Mouse (Mus musculus): ENCODE measurements around the gene Tbce. TPM values are rescaled to one million over a fixed set of nuclear protein-coding genes. Genes with fewer than 3 reads are reported as not detected.

Tbce gene
- polyA plus RNA-seq, 1 experiment: 13.9 TPM

DNA sequence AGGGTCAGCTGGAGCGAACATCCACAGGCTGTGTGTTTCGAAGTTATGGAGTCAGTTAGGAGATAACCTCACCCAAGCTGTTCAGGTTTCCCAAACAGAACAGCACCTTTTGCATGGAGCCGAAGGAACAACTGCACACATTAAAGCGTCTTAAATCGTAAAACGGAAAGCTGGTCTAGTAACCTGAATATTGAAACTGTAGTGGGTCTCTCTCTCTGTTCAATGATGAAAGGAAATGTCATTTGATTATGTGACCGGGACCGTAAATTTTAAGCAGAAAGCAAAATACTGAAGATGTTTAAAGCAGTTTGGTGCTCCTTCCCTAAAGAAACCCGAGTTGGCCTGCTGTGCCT lies 25.6 kb upstream of the Tbce start:
- WGBS: 4% methylated on average over 9 of the region's 9 CpGs
- Histone ChIP-seq H3K4me3 (ENCODE audit: extremely low read depth, insufficient read depth, insufficient read length) (peak overlapping the region; percentile 98), H3K36me3 (ENCODE audit: control insufficient read depth, insufficient read depth, low read length) (peaks cover 3% of the 10 kb centered on the region; the same call in 1 of the 2 replicates), H3K4me1 (ENCODE audit: control insufficient read depth, insufficient read depth, insufficient read length) (peaks cover 6% of the 10 kb centered on the region), H3K27ac (ENCODE audit: insufficient read depth, low read length) (peak overlapping the region; percentile 97), H3K27me3 (ENCODE audit: control insufficient read depth, insufficient read depth, low read length) (no peaks in the 10 kb centered on the region)
- no peak for TF ChIP-seq POLR2A (IDR thresholded peaks at IDR 0.05; ENCODE audit: low read depth, low read length)
- no peak for TF ChIP-seq CTCF (IDR thresholded peaks at IDR 0.05; ENCODE audit: extremely low read depth, insufficient read depth, insufficient read length, insufficient replicate concordance)
- DNase-seq (ENCODE audit: low read depth in 1 of 2, low spot score in 2 of 2): no peak

DNA sequence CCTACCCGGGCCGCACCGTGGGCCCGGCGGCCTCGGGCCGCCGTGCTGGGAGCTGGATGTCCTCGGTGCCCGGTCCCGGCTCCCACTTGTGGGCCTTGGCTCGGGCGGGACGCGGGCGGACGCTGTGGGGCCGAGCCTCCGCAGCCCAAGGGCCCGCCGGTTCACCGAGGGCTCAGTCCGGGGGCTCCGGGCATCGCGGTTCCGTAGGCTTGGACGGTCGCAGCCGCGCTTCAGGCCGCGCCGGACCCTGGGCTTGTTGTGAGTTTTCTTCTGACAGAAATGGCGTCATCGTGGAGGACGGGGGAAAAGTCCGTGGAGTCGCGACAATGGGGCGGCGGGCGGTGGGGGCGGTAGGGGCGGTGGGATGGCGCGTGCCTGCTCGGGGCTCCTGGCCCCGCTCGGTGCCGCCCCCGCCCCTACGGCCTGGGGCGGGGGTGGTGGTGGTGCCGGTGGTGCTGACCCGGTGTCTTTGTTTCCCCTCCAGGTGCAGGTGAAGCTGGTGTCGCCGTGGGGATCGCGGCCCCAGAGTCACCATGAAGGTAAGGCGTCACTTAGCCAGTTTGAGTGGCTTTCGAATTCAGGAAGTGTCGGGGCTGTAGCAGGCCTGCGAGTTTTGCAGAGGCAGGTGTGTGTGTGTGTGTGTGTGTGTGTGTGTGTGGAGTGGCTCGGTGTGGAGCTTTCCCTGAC lies 25.0 kb upstream of the Tbce start:
- H3K27me3 ChIP-seq (ENCODE audit: control insufficient read depth, insufficient read depth, low read length): no peaks in the 10 kb centered on the region
- peak; percentile 30 to 61 for DNase-seq (ENCODE audit: low read depth in 1 of 2, low spot score in 2 of 2)
- WGBS: under 1% methylated on average over 63 of the region's 65 CpGs
- no peak for TF ChIP-seq POLR2A (IDR thresholded peaks at IDR 0.05; ENCODE audit: low read depth, low read length)
- no peak for TF ChIP-seq CTCF (IDR thresholded peaks at IDR 0.05; ENCODE audit: extremely low read depth, insufficient read depth, insufficient read length, insufficient replicate concordance)
- peaks cover 2% of the 10 kb centered on the region for H3K4me1 ChIP-seq (ENCODE audit: control insufficient read depth, insufficient read depth, insufficient read length)
- H3K4me3 ChIP-seq (ENCODE audit: extremely low read depth, insufficient read depth, insufficient read length): peak overlapping the region; percentile 98
- peaks cover 3% of the 10 kb centered on the region; the same call in 1 of the 2 replicates for H3K36me3 ChIP-seq (ENCODE audit: control insufficient read depth, insufficient read depth, low read length)
- H3K27ac ChIP-seq (ENCODE audit: insufficient read depth, low read length): peak overlapping the region; percentile 97

DNA sequence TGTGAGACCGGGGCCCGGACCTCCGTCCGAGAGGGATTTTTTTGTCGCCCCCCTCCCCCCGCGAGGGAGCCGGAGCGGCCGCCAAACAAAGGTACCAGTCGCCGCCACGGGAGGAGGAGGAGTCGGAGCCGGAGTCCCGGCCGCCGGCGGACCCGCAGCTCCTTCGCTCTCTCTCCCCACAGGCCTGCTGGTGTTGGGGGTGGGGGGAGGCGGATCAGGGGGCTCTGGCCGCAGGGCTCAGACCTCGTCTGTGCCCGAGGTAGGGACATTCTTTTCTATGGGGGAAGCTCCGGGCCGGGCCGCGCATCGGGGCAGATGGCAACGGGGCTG lies 24.5 kb upstream of the Tbce start:
- Histone ChIP-seq H3K36me3 (ENCODE audit: control insufficient read depth, insufficient read depth, low read length) (peaks cover 2% of the 10 kb centered on the region; the same call in 1 of the 2 replicates), H3K27me3 (ENCODE audit: control insufficient read depth, insufficient read depth, low read length) (no peaks in the 10 kb centered on the region), H3K27ac (ENCODE audit: insufficient read depth, low read length) (peak overlapping the region; percentile 97), H3K4me3 (ENCODE audit: extremely low read depth, insufficient read depth, insufficient read length) (peak overlapping the region; percentile 98), H3K4me1 (ENCODE audit: control insufficient read depth, insufficient read depth, insufficient read length) (peaks cover 2% of the 10 kb centered on the region)
- TF ChIP-seq CTCF (IDR thresholded peaks at IDR 0.05; ENCODE audit: extremely low read depth, insufficient read depth, insufficient read length, insufficient replicate concordance) (no peak), POLR2A (IDR thresholded peaks at IDR 0.05; ENCODE audit: low read depth, low read length) (no peak)
- WGBS: under 1% methylated on average over 29 of the region's 31 CpGs
- no peak for DNase-seq (ENCODE audit: low read depth in 1 of 2, low spot score in 2 of 2)

DNA sequence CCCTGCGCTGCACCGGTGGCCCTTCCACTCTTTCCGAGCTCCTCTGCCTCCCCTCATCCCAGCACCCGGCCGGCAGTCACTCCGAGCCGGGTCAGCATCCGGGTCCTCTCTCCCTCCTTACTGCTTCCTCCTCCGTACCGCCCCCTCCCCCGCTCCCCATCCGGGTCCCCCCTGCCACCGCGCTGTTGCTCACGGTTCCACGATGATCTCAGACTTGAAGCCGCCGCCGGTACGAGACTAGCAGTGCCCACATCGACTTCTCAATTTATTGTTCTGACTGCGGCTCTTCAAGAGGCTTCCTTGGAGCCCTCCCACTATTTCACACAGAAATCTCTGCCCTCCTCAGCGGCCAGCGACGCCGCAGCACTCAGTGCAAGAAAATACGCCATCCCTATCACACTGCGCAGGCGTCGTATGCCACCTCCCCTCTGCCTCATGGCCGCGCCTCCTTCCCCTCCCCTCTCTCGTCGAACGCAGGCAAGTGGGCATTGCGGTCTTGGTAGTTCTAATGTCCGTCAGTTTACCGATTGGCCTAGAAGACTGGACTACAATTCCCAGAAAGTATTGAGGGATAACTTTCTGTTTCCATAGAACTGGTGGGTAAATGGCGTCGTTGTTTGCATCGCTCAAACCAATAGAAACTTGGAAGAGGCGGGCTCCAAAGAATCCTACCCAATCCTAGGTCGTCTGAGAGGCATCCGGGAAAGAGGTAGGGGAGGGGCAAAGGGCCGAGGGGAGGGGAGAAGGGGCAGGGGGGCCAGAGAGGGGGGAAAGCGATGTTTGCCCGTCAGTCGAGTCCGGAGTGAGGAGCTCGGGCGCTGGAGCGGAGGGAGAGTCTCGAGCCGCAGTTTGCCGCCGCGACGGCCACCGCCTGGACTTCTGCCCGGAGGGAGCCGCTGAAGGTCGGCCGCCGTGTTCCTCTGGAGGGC lies 23.8 kb upstream of the Tbce start, which contains the start of the genes Arid4b and Ggps1:
Gene Arid4b, plus strand, starts transcription at position 220 of the 929 bp plus-strand sequence.
Gene Ggps1, minus strand, starts transcription at position 476 of the 929 bp plus-strand sequence.
- H3K4me1 ChIP-seq (ENCODE audit: control insufficient read depth, insufficient read depth, insufficient read length): peaks cover 2% of the 10 kb centered on the region
- under 1% methylated on average over 64 of the region's 64 CpGs for whole genome bisulfite sequencing
- TF ChIP-seq CTCF (IDR thresholded peaks at IDR 0.05; ENCODE audit: extremely low read depth, insufficient read depth, insufficient read length, insufficient replicate concordance) (no peak), POLR2A (IDR thresholded peaks at IDR 0.05; ENCODE audit: low read depth, low read length) (peak; percentile 87)

DNA sequence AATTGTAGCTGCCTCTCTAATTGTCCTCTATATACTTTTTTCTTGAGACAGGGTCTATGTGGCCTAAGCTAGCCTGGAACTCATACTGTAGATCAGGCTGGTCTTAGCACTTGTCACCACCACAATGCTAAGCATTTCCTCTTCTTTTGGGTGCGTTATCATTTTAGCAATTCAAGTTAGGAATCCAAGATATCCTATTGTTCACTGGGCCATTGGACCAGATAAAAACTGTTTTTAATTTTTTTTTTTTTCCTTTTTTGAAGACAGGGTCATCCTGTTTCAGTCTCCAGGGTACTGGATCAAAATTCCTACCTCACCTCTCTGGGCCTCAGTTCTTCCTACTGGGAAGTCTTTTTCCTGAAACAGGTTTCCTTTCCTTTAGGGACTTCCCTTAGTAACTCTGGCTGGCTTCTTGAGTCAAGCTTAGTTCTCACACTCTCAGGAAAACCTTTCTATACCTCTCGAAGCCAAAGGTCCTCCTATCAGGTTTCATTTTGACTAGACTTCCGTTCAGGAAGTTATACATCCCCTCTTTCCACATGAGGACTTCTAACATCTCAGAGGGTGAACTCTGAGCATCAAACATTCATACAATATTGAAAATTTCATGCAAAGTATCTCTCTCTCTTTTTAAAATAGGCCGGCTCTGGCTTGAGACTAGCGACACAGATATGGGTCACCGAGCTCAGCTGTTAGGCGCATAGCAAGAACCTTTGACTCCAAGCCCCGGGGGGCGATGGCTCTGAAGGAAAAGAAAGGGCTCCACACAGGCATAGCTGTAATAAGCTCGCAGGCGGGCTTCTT lies 23.0 kb upstream of the Tbce start:
- H3K36me3 ChIP-seq (ENCODE audit: control insufficient read depth, insufficient read depth, low read length): peaks cover 2% of the 10 kb centered on the region
- H3K4me1 ChIP-seq (ENCODE audit: control insufficient read depth, insufficient read depth, insufficient read length): peaks cover 2% of the 10 kb centered on the region
- H3K27me3 ChIP-seq (ENCODE audit: control insufficient read depth, insufficient read depth, low read length): no peaks in the 10 kb centered on the region
- WGBS: 1% methylated on average over 11 of the region's 11 CpGs
- TF ChIP-seq CTCF (IDR thresholded peaks at IDR 0.05; ENCODE audit: extremely low read depth, insufficient read depth, insufficient read length, insufficient replicate concordance) (no peak), POLR2A (IDR thresholded peaks at IDR 0.05; ENCODE audit: low read depth, low read length) (no peak)
- H3K4me3 ChIP-seq (ENCODE audit: extremely low read depth, insufficient read depth, insufficient read length): peak overlapping the region; percentile 88
- no peak for DNase-seq (ENCODE audit: low read depth in 1 of 2, low spot score in 2 of 2)
- H3K27ac ChIP-seq (ENCODE audit: insufficient read depth, low read length): peak overlapping the region; percentile 84

More for the DNA sequence above, 23.8 kb upstream of the Tbce start, which contains the start of the genes Arid4b and Ggps1:
- Histone ChIP-seq H3K4me3 (ENCODE audit: extremely low read depth, insufficient read depth, insufficient read length) (peak within 1 kb of the TSS; percentile 98), H3K27ac (ENCODE audit: insufficient read depth, low read length) (peak within 1 kb of the TSS; percentile 97), H3K36me3 (ENCODE audit: control insufficient read depth, insufficient read depth, low read length) (0 out of 2 replicates have a peak, but pooled peaks cover 1% of the 10 kb centered on the region), H3K27me3 (ENCODE audit: control insufficient read depth, insufficient read depth, low read length) (no peaks in the 10 kb centered on the region)
- peak; percentile 94 to 99 for DNase-seq (ENCODE audit: low read depth in 1 of 2, low spot score in 2 of 2)

DNA sequence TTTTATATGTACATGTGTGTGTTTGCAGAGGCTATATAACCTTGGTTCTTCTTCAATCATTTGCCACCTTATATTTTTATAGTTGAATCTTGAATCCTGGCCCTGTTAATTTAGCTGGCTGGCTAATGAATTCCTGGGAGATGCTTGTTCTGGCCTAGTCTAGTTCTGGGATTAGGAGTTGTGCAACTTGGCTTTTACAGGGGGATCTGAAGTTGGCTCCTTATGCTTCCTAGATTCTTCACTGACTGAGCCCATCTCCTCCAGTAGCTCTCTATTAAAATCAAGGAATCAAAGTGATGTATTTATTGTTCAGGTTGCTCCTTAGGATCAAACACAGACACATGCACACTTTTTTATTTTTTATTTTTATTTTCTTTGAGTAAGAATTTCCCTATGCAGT lies 20.1 kb upstream of the Tbce start:
- H3K36me3 ChIP-seq (ENCODE audit: control insufficient read depth, insufficient read depth, low read length): peaks cover 17% of the 10 kb centered on the region
- no peaks in the 10 kb centered on the region for H3K27me3 ChIP-seq (ENCODE audit: control insufficient read depth, insufficient read depth, low read length)
- no peaks in the 10 kb centered on the region; the same call in 1 of the 2 replicates for H3K4me1 ChIP-seq (ENCODE audit: control insufficient read depth, insufficient read depth, insufficient read length)
- H3K27ac ChIP-seq (ENCODE audit: insufficient read depth, low read length): no peak overlapping the region
- no peak overlapping the region for H3K4me3 ChIP-seq (ENCODE audit: extremely low read depth, insufficient read depth, insufficient read length)
- TF ChIP-seq CTCF (IDR thresholded peaks at IDR 0.05; ENCODE audit: extremely low read depth, insufficient read depth, insufficient read length, insufficient replicate concordance): no peak
- no peak for TF ChIP-seq POLR2A (IDR thresholded peaks at IDR 0.05; ENCODE audit: low read depth, low read length)
- DNase-seq (ENCODE audit: low read depth in 1 of 2, low spot score in 2 of 2): no peak

Data from spleen, adult 2 months (tissue).